Mouse (Mus musculus) forebrain, embryonic 10.5 days (tissue): ENCODE measurements around the gene Gstp1. TPM values are rescaled to one million over a fixed set of nuclear protein-coding genes. Genes with fewer than 3 reads are reported as not detected.
A peak's percentile ranks its signal among the peaks of the same experiment; 100 is the strongest.

Experiments used
- DNase-seq: peaks from one replicate; pipeline ENCODE4 v3.0.0-alpha.2; 2017; ENCODE audit warnings: low spot score; ENCODE audit errors: extremely low spot score
- H3K27ac ChIP-seq: fragments of 300-500 bp; sonication (generic); 2 replicates; pipeline ENCODE4 v1.5.1; 2016; ENCODE audit warnings: mild to moderate bottlenecking
- H3K27me3 ChIP-seq: fragments of 300-500 bp; sonication (generic); 2 replicates; pipeline ENCODE4 v1.6.1; 2016; ENCODE audit warnings: mild to moderate bottlenecking; ENCODE audit not compliant: poor library complexity, severe bottlenecking
- H3K36me3 ChIP-seq: fragments of 300-500 bp; sonication (generic); replicated peaks from 2 replicates; pipeline ENCODE4 v1.6.1; 2016; ENCODE audit warnings: mild to moderate bottlenecking, moderate library complexity
- H3K4me1 ChIP-seq: fragments of 300-500 bp; sonication (generic); 2 replicates; pipeline ENCODE4 v1.6.1; 2016
- H3K4me3 ChIP-seq: fragments of 300-500 bp; sonication (generic); 2 replicates; pipeline ENCODE4 v1.5.1; 2016; ENCODE audit warnings: mild to moderate bottlenecking, moderate library complexity
- H3K9me3 ChIP-seq: fragments of 300-500 bp; sonication (generic); 2 replicates; pipeline ENCODE4 v1.6.1; 2016; ENCODE audit warnings: mild to moderate bottlenecking, moderate library complexity
- WGBS: fragments of 180-500 bp; shearing (Covaris S2); methylation state at CpG from one replicate; pipeline ENCODE4 v1.1.7; 2016; 5-methylcytosine and 5-hydroxymethylcytosine counted together
- polyA plus RNA-seq: library from polyadenylated mRNA; unstranded; fragments of >200 nt; fragmentation: Nextera tagmentation; extraction: Ambion mirVana; gene quantifications from 2 replicates; pipeline ENCODE4 v1.2.1, GENCODE M21; 2016

Gstp1 gene
- polyA plus RNA-seq, 1 experiment from 2014 or later, result 412 TPM

GRCm38 (mm10) chr19:3991966-3992365 lies 45.8 kb downstream of the Gstp1 start:
- Histone ChIP-seq H3K4me1 (peaks cover 4% of the 10 kb centered on the region; the same call in 1 of the 2 replicates), H3K4me3 (no peak overlapping the region), H3K9me3 (peaks cover 8% of the 10 kb centered on the region), H3K36me3 (no peaks in the 10 kb centered on the region), H3K27ac (no peak overlapping the region), H3K27me3 (no peaks in the 10 kb centered on the region)
- DNase-seq, result no peak
- WGBS, result 89% methylated on average over 3 of the region's 3 CpGs

GRCm38 (mm10) chr19:3991562-3991961 lies 46.2 kb downstream of the Gstp1 start:
- H3K36me3 ChIP-seq, result no peaks in the 10 kb centered on the region

GRCm38 (mm10) chr19:3990804-3991203 lies 47.0 kb downstream of the Gstp1 start:
- 0 out of 2 replicates have a peak overlapping the region, but pooled peaks have one; percentile 9 for H3K27ac ChIP-seq
- no peaks in the 10 kb centered on the region for H3K27me3 ChIP-seq
- WGBS, result 76% methylated on average over 6 of the region's 6 CpGs
- peaks cover 15% of the 10 kb centered on the region for H3K4me1 ChIP-seq
- H3K9me3 ChIP-seq, result peaks cover 8% of the 10 kb centered on the region
- DNase-seq, result no peak
- no peaks in the 10 kb centered on the region for H3K36me3 ChIP-seq
- no peak overlapping the region for H3K4me3 ChIP-seq

More at GRCm38 (mm10) chr19:3991562-3991961, 46.2 kb downstream of the Gstp1 start:
- WGBS, result 91% methylated on average over 3 of the region's 3 CpGs
- H3K4me1 ChIP-seq, result peaks cover 8% of the 10 kb centered on the region
- peaks cover 8% of the 10 kb centered on the region for H3K9me3 ChIP-seq
- H3K27ac ChIP-seq, result no peak overlapping the region
- H3K4me3 ChIP-seq, result no peak overlapping the region
- no peaks in the 10 kb centered on the region for H3K27me3 ChIP-seq
- no peak for DNase-seq

- H3K9me3 ChIP-seq, result peaks cover 8% of the 10 kb centered on the region
- 91% methylated on average over 4 of the region's 4 CpGs for WGBS
- H3K36me3 ChIP-seq, result no peaks in the 10 kb centered on the region
- no peak for DNase-seq
- H3K27ac ChIP-seq, result no peak overlapping the region
- no peak overlapping the region for H3K4me3 ChIP-seq
- H3K4me1 ChIP-seq, result peaks cover 36% of the 10 kb centered on the region
- no peaks in the 10 kb centered on the region for H3K27me3 ChIP-seq
Measured at GRCm38 (mm10) chr19:3988750-3989149, 49.0 kb downstream of the Gstp1 start.

GRCm38 (mm10) chr19:3988066-3988465 lies 49.7 kb downstream of the Gstp1 start:
- Histone ChIP-seq H3K27ac (no peak overlapping the region), H3K36me3 (no peaks in the 10 kb centered on the region), H3K9me3 (peaks cover 8% of the 10 kb centered on the region), H3K27me3 (no peaks in the 10 kb centered on the region), H3K4me3 (no peak overlapping the region), H3K4me1 (peaks cover 43% of the 10 kb centered on the region)
- DNase-seq, result no peak
- WGBS, result 89% methylated on average over 14 of the region's 14 CpGs

- Histone ChIP-seq H3K27ac (peak within 1 kb of the TSS; percentile 75), H3K4me1 (peaks cover 43% of the 10 kb centered on the region), H3K9me3 (peaks cover 8% of the 10 kb centered on the region), H3K4me3 (no peak within 1 kb of the TSS), H3K36me3 (no peaks in the 10 kb centered on the region), H3K27me3 (no peaks in the 10 kb centered on the region)
- 32% methylated on average over 8 of the region's 8 CpGs for WGBS
- DNase-seq, result peak; percentile 40
Measured at GRCm38 (mm10) chr19:3986334-3986733, 51.5 kb downstream of the Gstp1 start, which contains the start of gene Acy3. Acy3 (plus strand) TSS chr19:3986570.

Other genes starting within 250 kb of the Gstp1 start
- gene Chka, start 186.2 kb downstream of the Gstp1 start, polyA plus RNA-seq, result 52.3 and 54.3 TPM in 2 replicates
- gene Tcirg1, start 130.9 kb downstream of the Gstp1 start, polyA plus RNA-seq, result 17.2 and 17.9 TPM in 2 replicates
- 226 and 228 TPM in 2 replicates for gene Ndufs8, start 125.2 kb downstream of the Gstp1 start, polyA plus RNA-seq
- gene Aldh3b1, start 108.2 kb downstream of the Gstp1 start, polyA plus RNA-seq, result 0.36 and 0.58 TPM in 2 replicates
- gene Unc93b1, start 102.8 kb downstream of the Gstp1 start, polyA plus RNA-seq, result 4.6 and 4.9 TPM in 2 replicates
- not detected in 2 replicates for gene Aldh3b3, start 79.3 kb downstream of the Gstp1 start, polyA plus RNA-seq
- gene Aldh3b2, start 65.7 kb downstream of the Gstp1 start, polyA plus RNA-seq, result 0.37 and 0.39 TPM in 2 replicates
- gene Acy3, start 51.4 kb downstream of the Gstp1 start, polyA plus RNA-seq, result 1.8 and 2.5 TPM in 2 replicates
- not detected in 2 replicates for gene Tbx10, start 45.2 kb downstream of the Gstp1 start, polyA plus RNA-seq
- 24.8 and 30.4 TPM in 2 replicates for gene Nudt8, start 37.4 kb downstream of the Gstp1 start, polyA plus RNA-seq
- 2.8 and 3.5 TPM in 2 replicates for gene Gm49405, start 37.4 kb downstream of the Gstp1 start, polyA plus RNA-seq
- gene Doc2g, start 34.7 kb downstream of the Gstp1 start, polyA plus RNA-seq, result 3.6 and 4.0 TPM in 2 replicates
- 208 and 210 TPM in 2 replicates for gene Ndufv1, start 25.2 kb downstream of the Gstp1 start, polyA plus RNA-seq
- gene Gstp2, start 8.0 kb upstream of the Gstp1 start, polyA plus RNA-seq, result 0.27 and 0.46 TPM in 2 replicates
- not detected in 2 replicates for gene Gstp3, start 21.6 kb upstream of the Gstp1 start, polyA plus RNA-seq
- not detected in 2 replicates for gene Cabp2, start 43.6 kb upstream of the Gstp1 start, polyA plus RNA-seq
- gene Cdk2ap2, start 59.2 kb upstream of the Gstp1 start, polyA plus RNA-seq, result 85.8 and 86.6 TPM in 2 replicates
- 12.1 and 15.8 TPM in 2 replicates for gene Pitpnm1, start 62.0 kb upstream of the Gstp1 start, polyA plus RNA-seq
- 55.2 and 56.5 TPM in 2 replicates for gene Aip, start 87.9 kb upstream of the Gstp1 start, polyA plus RNA-seq
- not detected in 2 replicates for gene Gpr152, start 101.8 kb upstream of the Gstp1 start, polyA plus RNA-seq
- gene Cabp4, start 106.0 kb upstream of the Gstp1 start, polyA plus RNA-seq, result not detected in 2 replicates
- gene Coro1b, start 110.6 kb upstream of the Gstp1 start, polyA plus RNA-seq, result 128 and 130 TPM in 2 replicates
- gene Ptprcap, start 115.6 kb upstream of the Gstp1 start, polyA plus RNA-seq, result 0.71 TPM in 1 of 2 replicates, not detected in the other
- gene Rps6kb2, start 125.4 kb upstream of the Gstp1 start, polyA plus RNA-seq, result 59.7 TPM in 2 replicates
- 2.5 TPM in 2 replicates for gene Carns1, start 137.5 kb upstream of the Gstp1 start, polyA plus RNA-seq
- gene Tbc1d10c, start 153.3 kb upstream of the Gstp1 start, polyA plus RNA-seq, result 0.43 and 0.47 TPM in 2 replicates
- gene Ppp1ca, start 154.1 kb upstream of the Gstp1 start, polyA plus RNA-seq, result 998 and 1,002 TPM in 2 replicates
- gene Rad9a, start 163.7 kb upstream of the Gstp1 start, polyA plus RNA-seq, result 57.4 and 67.1 TPM in 2 replicates
- gene Clcf1, start 176.3 kb upstream of the Gstp1 start, polyA plus RNA-seq, result 0.86 and 1.1 TPM in 2 replicates
- gene AC109138.7, start 176.4 kb upstream of the Gstp1 start, polyA plus RNA-seq, result not detected in 2 replicates
- gene Pold4, start 193.9 kb upstream of the Gstp1 start, polyA plus RNA-seq, result 10.4 and 10.6 TPM in 2 replicates
- gene Ssh3, start 231.2 kb upstream of the Gstp1 start, polyA plus RNA-seq, result 3.1 and 3.6 TPM in 2 replicates
- gene Ankrd13d, start 245.2 kb upstream of the Gstp1 start, polyA plus RNA-seq, result 7.9 and 9.2 TPM in 2 replicates